Mouse (Mus musculus): ENCODE results near the gene Rab11fip3.

The Rab11fip3 gene

DNA sequence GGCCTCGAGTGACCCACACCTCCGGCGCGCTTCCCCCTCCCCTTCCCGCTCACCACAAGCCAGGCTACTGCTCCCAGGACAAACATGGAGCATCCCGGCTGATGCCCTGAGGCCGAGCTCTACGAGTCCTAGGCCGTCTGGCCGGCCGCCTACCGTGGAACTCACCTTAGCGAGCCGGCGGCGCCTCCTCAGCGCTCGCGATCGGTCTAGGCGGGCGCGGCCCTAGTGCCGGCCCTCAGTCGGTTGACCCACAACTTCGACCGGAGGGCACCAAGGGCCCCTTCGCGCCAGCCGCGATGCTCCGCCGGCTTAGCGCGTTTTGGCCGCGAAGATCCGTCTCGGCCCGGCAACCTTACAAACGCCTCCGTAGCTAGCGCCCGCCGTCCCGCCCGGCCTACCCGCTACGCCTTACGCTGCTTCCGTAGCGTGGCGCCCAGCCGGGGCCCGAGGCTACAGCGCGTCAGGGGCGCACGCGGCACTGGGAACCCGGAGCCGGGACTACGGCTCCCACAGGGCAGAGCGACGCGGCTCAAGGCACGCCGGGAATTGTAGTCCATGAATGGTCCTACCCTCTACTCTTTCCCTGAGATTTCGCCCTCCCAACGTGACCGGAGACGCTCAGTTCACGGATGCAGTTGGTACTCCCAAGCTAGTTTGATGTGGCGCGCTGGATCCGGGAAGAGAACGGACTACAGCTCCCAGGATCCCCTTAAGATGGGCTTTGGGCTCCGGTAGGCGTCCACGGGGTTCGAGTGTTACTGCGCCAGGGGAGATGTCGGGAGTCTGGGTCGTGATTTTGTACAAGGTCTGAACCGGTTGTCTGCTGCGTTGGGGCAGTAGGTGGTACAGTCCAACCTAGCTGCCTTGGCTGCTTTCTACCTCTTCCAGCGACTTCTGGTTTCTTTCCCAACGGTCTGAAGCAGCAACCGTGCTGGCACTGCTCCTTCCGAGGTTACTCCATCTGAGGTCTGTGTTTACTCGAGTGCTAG, 83.8 kb downstream of the Rab11fip3 start, which contains the start of gene Capn15:
Gene Capn15, minus strand, starts transcription at position 491 of the 989 bp plus-strand sequence.
- DNase-seq = peak; percentile 95

- no peak for DNase-seq
Observed at GRCm38 (mm10) chr17:25984556-25985305, 84.6 kb downstream of the Rab11fip3 start.

DNA sequence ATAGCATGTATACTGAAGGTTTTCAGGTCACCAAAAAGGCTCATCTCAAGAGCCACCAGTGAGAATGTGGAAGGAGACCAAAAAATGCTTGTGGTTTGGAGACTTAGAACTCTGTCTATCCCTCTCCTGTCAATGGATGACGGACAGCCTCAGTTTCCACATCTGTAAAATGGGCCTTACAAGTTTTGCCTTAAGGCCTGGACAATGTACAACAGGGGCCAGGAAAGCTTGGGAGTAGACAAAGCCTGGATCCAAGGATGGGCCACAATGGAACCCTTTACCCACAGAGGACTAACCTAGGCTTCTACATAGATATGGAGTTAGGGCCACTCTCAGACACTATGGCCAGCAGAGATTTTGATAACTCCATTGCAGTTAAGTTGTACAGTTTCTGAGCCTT, 85.3 kb downstream of the Rab11fip3 start:
- DNase-seq = no peak

DNA sequence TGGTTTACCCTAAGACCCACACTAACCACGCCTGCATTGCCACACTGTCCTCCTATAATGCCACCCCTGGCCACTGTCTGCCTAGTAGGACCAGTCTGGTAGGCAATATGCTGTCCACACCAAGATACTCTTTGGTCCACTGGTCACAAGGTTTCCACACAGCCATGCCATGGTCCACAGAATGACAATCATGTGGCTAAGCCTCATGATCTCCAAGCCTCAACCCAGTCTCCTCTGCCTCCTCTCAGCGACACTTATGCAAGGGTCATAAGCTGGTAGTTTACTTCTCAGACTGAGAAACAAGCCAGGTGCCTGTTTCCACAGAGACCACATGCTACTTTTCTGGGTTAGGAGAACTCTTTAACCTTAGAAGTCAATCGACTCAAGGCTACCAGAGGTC, 86.4 kb downstream of the Rab11fip3 start:
- DNase-seq = no peak

- peak; percentile 54 for DNase-seq
Observed at GRCm38 (mm10) chr17:25980854-25981253, 88.5 kb downstream of the Rab11fip3 start.

DNA sequence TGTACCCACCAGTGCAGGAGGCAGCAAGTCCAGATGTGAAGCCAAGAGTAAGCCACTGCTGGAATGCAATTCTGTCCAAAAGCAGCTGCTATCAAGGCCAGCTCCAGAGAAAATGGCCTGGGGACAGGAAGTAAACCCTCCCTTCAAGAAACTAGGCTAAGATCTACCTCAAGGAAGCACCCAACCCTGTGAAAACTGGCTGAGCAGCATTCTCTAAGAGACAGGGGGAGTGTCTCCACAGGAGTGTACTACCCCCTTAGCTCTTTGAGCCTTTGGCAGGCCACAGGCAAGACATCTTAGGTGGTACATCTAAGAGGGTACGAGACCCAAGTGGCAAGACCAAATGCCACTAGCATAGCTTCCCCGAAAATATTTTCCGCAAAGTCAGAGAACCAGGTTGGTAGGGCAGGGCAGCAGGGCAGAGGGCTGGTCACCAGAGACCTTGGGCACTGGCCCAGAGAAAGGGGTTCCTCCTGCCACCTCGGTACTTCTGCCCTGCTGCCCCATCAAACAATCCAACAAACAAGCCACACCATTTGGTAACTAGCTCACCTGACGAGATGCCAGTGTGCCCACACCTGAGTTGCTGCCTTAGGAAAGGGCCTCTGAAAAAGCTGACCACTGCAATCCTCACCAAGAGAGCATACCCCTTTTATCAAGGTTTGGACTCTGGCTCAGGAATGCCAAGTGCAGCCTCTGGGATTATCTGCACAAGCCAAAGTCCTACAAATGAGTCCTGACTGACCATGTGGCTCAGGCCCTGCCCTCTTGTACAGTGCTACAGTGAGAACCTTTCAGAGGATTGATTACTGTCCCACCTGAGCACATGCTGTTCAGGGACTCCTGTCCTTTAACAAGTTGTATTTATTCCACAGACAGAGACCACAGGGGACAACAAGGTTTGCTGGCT, 89.3 kb downstream of the Rab11fip3 start:
- DNase-seq = peak; percentile 62

DNA sequence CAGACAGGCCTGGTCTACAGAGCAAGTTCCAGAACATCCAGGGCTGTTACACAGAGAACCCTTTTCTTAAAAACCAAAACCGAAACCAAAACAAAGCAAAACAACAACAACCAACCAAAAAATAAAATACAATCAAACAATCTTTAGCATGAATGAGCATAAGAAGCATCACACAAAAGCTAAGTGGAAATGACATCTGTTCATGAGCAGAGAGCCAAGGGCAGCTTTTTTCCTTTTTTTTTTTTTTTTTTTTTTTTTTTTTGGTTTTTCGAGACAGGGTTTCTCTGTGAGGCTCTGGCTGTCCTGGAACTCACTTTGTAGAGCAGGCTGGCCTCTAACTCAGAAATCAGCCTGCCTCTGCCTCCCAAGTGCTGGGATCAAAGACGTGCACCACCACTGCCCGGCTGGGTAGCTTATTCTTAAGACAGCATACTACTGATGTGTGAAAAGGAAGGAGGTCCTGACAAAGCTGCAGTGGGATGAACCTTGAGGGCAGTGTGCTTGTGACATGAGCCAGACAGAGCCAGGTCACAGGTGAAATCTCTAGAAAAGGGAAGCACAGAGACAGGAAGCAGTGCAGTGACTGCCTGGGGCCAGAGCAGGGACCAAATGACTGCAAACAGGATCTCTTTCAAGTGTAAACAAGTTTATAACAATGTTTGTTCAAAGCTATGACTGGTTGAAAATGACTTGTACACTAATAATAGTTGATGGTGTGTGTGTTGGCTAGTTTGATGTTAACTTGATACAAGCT, 98.2 kb downstream of the Rab11fip3 start:
- DNase-seq = no peak

- no peak for DNase-seq
Observed at GRCm38 (mm10) chr17:25970448-25970847, 98.9 kb downstream of the Rab11fip3 start.

DNA sequence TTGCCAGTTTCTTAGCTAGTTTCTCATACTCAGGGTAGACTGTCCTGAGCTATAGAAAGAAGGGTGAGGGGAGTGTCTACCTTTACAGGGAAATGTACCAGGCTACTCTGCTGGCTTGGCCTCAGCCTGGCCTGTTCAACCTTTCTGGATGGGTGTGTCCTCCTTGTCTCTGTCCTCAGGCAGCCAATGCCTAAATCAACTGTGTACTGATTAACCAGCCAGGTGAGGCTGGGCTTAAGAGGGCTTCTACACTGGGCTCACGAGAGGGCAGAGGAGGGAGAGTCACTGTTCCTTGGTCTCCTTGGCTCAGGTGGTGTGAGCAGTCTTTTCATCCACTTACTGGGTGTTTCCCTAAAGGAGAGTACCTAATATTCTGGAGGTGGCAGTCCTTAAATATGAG, 101.2 kb downstream of the Rab11fip3 start:
- DNase-seq = peak; percentile 81

DNA sequence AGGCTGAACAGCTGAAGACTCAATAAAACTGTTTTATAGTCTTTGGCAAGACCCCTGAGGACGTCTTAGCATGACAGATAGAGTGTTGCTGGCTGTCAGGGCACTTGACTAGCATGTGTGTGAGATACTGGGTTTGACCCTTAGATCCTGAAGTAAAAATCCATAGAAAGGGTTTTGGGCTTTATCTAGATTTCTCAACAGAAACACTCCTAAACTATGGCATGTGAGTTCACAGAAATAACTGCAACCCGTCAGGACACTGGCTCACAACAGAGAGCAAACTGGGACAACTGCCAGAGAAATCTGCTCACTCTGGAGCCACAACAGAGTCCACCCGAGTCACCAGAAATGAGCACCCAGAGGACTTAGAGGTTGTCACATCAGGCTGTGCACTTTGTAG, 101.7 kb downstream of the Rab11fip3 start:
- DNase-seq = no peak

- no peak for DNase-seq
Observed at GRCm38 (mm10) chr17:25964271-25964670, 105.1 kb downstream of the Rab11fip3 start.

- no peak for DNase-seq
Observed at GRCm38 (mm10) chr17:25962413-25962905, 106.9 kb downstream of the Rab11fip3 start.

GRCm38 (mm10) chr17:25961566-25961965, 107.8 kb downstream of the Rab11fip3 start:
- DNase-seq = no peak

DNA sequence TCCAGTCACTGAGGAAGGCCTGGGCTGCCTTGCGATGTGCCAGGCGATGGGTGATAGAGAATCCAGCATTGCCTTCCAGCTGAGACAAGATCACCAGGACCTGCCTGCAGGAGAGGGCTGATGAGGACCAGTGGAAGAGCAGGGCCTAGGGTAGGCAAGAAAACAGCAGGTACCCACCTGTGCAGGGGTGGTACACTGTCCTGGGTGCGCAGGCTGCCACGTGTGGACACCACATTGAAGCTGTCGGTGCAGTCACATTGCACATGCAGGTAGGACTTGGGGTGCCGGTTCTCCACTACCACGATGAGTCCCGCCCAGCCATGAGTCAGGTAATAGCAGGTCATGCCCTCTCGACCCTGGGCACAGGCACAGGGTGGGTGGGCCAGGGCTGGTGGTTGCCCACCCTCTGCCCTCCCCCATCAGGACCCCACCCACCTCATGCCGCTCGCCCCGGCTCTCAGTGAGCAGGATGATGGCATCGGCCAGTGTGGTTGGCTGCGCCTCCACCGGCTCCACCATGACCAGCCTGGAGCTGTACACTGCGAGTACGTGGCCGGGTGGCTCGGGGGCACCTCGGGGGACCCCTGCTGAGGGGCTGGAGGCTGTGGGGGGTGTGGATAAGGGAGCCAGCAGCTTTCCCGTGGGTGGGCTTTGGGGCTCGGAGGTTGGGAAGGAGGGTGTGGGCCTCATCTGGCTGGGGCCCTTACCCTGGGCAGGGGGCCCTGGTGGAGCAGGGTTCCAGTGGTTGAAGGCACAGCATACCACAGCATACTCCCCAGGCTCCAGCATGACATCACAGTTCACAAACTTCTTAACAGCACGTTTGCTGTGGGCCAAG, 109.5 kb downstream of the Rab11fip3 start:
- no peak for DNase-seq

DNA sequence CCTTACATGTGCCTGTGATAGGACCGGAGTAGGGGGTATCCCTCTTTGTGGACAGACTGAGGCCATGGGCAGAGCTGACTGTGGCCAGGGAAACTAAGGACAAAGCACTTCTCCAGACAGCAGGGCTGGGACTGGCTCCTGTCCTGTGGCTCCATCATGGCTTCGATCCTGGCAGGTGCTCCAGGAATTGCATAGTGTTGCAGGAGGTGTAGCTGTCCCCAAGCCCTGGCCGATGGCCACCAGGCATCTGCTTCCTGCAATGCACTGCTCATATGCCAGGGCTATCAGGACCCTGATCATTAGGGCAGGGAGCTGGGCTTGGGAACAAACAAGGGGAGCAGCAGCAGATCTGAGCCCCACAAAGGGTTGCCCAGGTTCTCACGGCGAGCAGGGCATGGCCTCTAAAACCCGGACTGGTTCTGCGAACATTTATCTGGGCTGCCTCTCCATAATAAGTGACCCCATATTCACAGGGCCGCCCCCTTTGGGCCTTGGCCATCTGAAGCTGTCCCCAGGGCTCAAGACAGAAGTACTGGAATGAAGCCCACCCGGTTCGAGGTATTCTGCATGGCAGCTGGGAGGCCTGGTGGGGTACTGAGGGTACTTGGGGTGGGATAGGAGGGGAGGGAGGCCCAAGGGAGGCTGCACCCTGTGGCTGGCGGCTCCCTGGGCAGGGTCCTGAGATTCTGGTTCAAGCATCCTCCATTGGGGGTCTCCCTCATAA, 110.4 kb downstream of the Rab11fip3 start:
- DNase-seq = no peak

- no peak for DNase-seq
Observed at GRCm38 (mm10) chr17:25957586-25958051, 111.7 kb downstream of the Rab11fip3 start.

GRCm38 (mm10) chr17:25956631-25957030, 112.7 kb downstream of the Rab11fip3 start:
- DNase-seq = no peak

GRCm38 (mm10) chr17:25956201-25956600, 113.2 kb downstream of the Rab11fip3 start:
- no peak for DNase-seq

- DNase-seq = no peak
Observed at GRCm38 (mm10) chr17:25955736-25956135, 113.6 kb downstream of the Rab11fip3 start.

DNA sequence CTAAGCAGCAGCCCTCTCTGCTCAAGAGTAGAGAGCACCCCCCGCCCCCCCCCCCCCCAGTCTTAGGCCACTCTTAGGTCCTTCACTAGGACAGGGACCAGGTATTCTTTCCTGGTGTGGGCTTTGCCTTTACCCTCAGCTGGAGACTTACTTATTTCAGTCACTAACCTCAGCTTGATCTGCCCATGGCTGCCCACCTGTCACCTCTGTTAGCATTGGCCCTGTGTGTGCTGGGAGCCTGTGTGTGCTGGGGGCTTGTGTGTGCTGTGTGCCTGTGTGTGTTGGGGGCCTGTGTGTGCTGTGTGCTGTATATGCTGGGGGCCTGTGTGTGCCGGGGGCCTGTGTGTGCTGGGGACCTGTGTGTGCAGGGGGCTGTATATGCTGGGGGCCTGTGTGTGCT, 114.7 kb downstream of the Rab11fip3 start:
- DNase-seq = no peak
